Mouse (Mus musculus) ES-Bruce4 (cell line): Measurements from ENCODE around the gene Tnf. TPM values are rescaled to one million over a fixed set of nuclear protein-coding genes. Genes with fewer than 3 reads are reported as not detected.

Source experiments
- H3K27ac ChIP-seq: 2 replicates; pipeline ENCODE4 v1.5.1; 2012; ENCODE audit warnings: low read length, inconsistent platforms; ENCODE audit not compliant: insufficient read depth
- H3K27me3 ChIP-seq: 2 replicates; pipeline ENCODE4 v1.6.1; 2012; ENCODE audit warnings: mild to moderate bottlenecking, low read length, inconsistent platforms; ENCODE audit not compliant: control insufficient read depth, poor library complexity, insufficient read depth, severe bottlenecking
- H3K36me3 ChIP-seq: 2 replicates; pipeline ENCODE4 v1.6.1; 2012; ENCODE audit warnings: inconsistent platforms, mild to moderate bottlenecking, low read length, moderate library complexity; ENCODE audit not compliant: control insufficient read depth, poor library complexity, insufficient read depth, severe bottlenecking
- H3K4me1 ChIP-seq: one replicate; pipeline ENCODE4 v1.8.1; 2011; ENCODE audit warnings: low read length; ENCODE audit not compliant: control insufficient read depth, insufficient read depth
- H3K4me3 ChIP-seq: 2 replicates; pipeline ENCODE4 v1.5.1; 2011; ENCODE audit warnings: low read depth, mild to moderate bottlenecking, low read length
- H3K9ac ChIP-seq: 2 replicates; pipeline ENCODE4 v1.6.1; 2012; ENCODE audit warnings: low read depth, mild to moderate bottlenecking, inconsistent platforms; ENCODE audit not compliant: poor library complexity, severe bottlenecking
- H3K9me3 ChIP-seq: replicated peaks from 2 replicates; pipeline ENCODE4 v1.6.1; 2012; ENCODE audit warnings: mild to moderate bottlenecking, low read length, inconsistent platforms; ENCODE audit not compliant: control insufficient read depth, poor library complexity, insufficient read depth, severe bottlenecking
- CTCF ChIP-seq: IDR thresholded peaks from one replicate; pipeline ENCODE4 v1.8.1; 2011; ENCODE audit warnings: low read depth, low read length
- EP300 ChIP-seq: IDR thresholded peaks from 2 replicates; pipeline ENCODE4 v1.6.1; 2011; ENCODE audit warnings: low read depth, low read length; ENCODE audit not compliant: insufficient read depth
- POLR2A ChIP-seq: IDR thresholded peaks from one replicate; pipeline ENCODE4 v1.8.1; 2011; ENCODE audit warnings: low read length; ENCODE audit not compliant: insufficient read depth
- polyA plus RNA-seq: library from polyadenylated mRNA; stranded (reverse); fragments of >200 nt; gene quantifications from 2 replicates; pipeline ENCODE4 v1.2.4, GENCODE M21; 2011; ENCODE audit warnings: low read depth; ENCODE audit not compliant: missing spikeins, insufficient read depth, insufficient read length

Gene Tnf
- polyA plus RNA-seq, 1 experiment: not detected

DNA sequence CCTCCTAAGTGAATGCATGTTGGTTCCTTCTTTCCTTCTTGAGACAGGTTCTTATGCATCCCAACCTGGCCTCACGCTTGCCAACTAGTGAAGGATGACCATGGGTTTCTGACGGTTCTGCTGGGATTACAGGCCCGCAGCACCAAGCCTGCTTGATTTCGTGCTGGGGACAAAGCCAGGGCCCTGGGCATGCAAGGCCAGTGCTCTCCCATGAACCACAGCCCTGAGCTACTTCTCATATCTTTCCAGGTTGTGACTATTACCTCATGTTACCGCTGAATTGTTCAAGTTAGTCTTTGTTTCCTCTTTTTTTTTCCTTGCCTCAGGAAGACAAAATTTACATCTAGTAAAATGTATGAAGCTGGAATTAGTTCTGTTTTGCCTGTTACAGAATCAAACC, 8.9 kb downstream of the Tnf start:
- H3K4me1 ChIP-seq: no peaks in the 10 kb centered on the region
- no peaks in the 10 kb centered on the region for H3K36me3 ChIP-seq
- TF ChIP-seq POLR2A: no peak
- no peak for TF ChIP-seq EP300
- no peak for TF ChIP-seq CTCF
- H3K27ac ChIP-seq: no peak overlapping the region
- no peaks in the 10 kb centered on the region for H3K9me3 ChIP-seq
- H3K4me3 ChIP-seq: no peak overlapping the region
- H3K9ac ChIP-seq: no peak overlapping the region
- H3K27me3 ChIP-seq: no peaks in the 10 kb centered on the region

DNA sequence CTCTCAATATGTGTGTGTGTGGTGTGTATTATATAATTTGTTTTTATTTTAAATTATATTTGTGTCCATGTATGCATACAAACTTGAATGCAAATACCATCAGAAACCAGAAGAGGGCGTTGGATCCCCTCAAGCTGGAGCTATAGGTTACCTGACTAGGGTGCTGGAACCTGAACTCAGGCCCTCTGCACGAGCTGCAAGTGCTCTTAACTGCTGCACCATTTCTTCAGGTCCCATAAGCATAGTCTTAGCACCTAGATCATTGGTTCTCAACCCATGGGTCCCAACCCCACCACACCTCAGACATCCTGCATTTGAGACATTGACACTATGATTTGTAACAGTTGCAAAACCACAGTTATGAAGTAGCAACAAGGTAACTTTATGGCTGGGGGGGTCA, 10.1 kb downstream of the Tnf start:
- Histone ChIP-seq H3K4me3 (no peak overlapping the region), H3K27ac (no peak overlapping the region), H3K9me3 (no peaks in the 10 kb centered on the region), H3K27me3 (no peaks in the 10 kb centered on the region), H3K36me3 (no peaks in the 10 kb centered on the region), H3K9ac (no peak overlapping the region), H3K4me1 (no peaks in the 10 kb centered on the region)
- TF ChIP-seq POLR2A (no peak), EP300 (no peak), CTCF (peak; percentile 16)

DNA sequence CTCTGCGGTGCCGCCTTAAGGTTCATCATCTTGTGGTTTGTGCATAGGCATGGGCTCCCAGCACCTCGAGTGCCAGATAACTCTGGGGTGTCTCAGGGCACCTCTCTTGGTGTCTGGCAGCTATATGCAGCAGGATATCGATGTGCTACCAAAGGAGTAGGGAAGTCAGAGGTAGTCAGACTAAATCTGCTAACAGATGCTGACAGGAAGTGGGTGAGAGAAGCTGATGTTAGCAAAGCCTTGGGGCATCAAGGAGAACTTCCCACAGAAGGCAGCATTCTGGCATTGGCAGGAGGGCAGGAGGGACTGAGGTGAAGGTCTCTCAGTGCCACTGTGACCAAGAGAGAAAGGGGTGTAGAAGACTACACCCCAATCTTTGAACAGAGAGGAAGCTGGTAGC, 11.7 kb downstream of the Tnf start:
- Histone ChIP-seq H3K36me3 (no peaks in the 10 kb centered on the region), H3K27me3 (no peaks in the 10 kb centered on the region), H3K4me3 (no peak overlapping the region), H3K4me1 (no peaks in the 10 kb centered on the region), H3K27ac (no peak overlapping the region), H3K9ac (no peak overlapping the region), H3K9me3 (no peaks in the 10 kb centered on the region)
- TF ChIP-seq CTCF: no peak
- no peak for TF ChIP-seq POLR2A
- TF ChIP-seq EP300: no peak

DNA sequence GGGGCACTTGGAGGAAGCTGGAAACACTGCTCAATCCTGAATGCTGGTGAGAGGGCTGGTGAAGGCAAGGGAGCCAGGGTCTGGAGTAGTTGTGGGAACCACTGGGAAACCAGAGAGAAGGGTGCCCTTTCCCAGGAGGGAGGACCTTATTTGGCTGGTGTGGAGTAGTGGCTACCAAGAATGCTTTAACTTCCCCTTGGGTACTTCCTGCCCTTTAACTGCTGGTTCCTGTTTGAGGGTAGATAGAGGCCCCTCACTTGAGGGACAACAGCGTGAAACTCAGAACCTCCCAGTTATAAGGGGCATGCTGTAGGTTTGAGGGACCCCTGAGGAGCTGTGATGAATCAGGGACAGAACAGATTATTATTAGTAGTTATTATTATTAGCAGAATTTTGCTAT, 12.6 kb downstream of the Tnf start:
- TF ChIP-seq POLR2A (no peak), EP300 (no peak), CTCF (no peak)
- Histone ChIP-seq H3K4me3 (no peak overlapping the region), H3K9me3 (no peaks in the 10 kb centered on the region)

DNA sequence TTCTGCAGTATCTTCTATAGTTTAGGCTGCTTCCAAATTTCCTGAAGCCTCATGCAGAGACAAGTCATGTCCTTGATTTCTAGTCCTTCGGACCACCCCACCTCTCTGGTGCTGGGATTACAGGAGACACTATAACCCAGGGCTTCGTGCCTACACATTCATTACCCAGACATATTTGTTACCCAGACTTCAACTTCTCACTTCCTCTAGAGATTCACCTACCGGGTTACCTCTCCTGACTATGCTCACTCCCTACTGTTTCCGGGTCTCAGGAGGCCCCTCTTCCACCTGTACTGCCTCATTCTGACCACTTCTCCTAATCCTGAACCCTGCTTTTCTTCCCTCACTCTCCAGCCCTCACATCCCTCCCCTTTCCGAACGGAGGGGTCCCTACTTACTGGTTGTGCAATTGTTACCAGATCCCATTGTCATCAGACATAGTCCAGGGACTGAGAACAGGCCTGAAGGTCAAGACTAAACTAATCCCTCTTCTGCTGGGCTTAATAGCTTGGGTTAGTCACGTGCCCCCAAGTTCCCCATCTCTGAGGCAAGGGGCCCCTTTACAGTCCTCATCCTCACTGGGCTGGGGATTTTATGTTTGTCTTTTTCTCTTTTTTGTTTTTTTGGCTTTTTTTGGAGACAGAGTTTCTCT, 13.7 kb downstream of the Tnf start, which contains the start of gene Lst1:
Lst1 (minus strand) TSS at position 481 of the 652 bp plus-strand sequence.
- H3K4me3 ChIP-seq: no peak within 1 kb of the TSS
- no peaks in the 10 kb centered on the region for H3K27me3 ChIP-seq
- no peaks in the 10 kb centered on the region for H3K36me3 ChIP-seq
- H3K27ac ChIP-seq: 0 out of 2 replicates have a peak within 1 kb of the TSS, but pooled peaks have one; percentile 21
- H3K4me1 ChIP-seq: no peaks in the 10 kb centered on the region
- H3K9me3 ChIP-seq: no peaks in the 10 kb centered on the region
- no peak for TF ChIP-seq EP300
- TF ChIP-seq CTCF: no peak
- TF ChIP-seq POLR2A: no peak
- H3K9ac ChIP-seq: no peak within 1 kb of the TSS; the same call in 1 of the 2 replicates

More for the DNA sequence above, 12.6 kb downstream of the Tnf start:
- H3K36me3 ChIP-seq: no peaks in the 10 kb centered on the region
- H3K27me3 ChIP-seq: no peaks in the 10 kb centered on the region
- H3K9ac ChIP-seq: no peak overlapping the region
- H3K4me1 ChIP-seq: no peaks in the 10 kb centered on the region
- no peak overlapping the region for H3K27ac ChIP-seq

DNA sequence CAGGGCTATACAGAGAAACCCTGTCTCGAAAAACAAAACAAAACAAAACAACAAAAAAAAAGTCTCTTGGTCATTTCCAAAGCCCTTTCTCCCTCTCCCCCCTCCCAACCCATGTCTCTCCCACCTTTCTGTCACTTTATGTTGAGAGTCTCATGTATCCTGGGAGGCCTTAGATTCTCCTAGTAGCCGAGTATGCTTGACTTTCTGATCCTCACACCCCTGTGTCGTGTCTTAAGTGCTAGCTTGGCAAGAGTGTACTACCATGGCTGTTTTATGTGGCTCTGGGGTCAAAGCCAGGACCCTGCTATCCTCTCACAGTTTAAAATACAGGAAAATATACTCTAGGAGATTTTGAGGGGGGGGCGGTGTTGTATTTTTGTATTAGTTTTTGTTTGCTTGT, 14.5 kb downstream of the Tnf start:
- H3K9ac ChIP-seq: no peak overlapping the region; the same call in 1 of the 2 replicates
- H3K36me3 ChIP-seq: no peaks in the 10 kb centered on the region
- no peak overlapping the region for H3K4me3 ChIP-seq
- H3K27me3 ChIP-seq: no peaks in the 10 kb centered on the region
- no peak for TF ChIP-seq POLR2A
- TF ChIP-seq CTCF: no peak
- no peak for TF ChIP-seq EP300
- H3K9me3 ChIP-seq: no peaks in the 10 kb centered on the region
- 0 out of 2 replicates have a peak overlapping the region, but pooled peaks have one; percentile 21 for H3K27ac ChIP-seq
- no peaks in the 10 kb centered on the region for H3K4me1 ChIP-seq
